Mouse (Mus musculus) spleen, postnatal 10 days (tissue): Measurements from ENCODE around the gene D6Wsu163e.
A peak's percentile ranks its signal among the peaks of the same experiment; 100 is the strongest.

Experiments used
- DNase-seq, 2 experiments: peaks; one replicate each; pipeline ENCODE4 v3.0.0; 2021 to 2022; ENCODE audit warnings: low spot score in 2 of 2

Gene D6Wsu163e

DNA sequence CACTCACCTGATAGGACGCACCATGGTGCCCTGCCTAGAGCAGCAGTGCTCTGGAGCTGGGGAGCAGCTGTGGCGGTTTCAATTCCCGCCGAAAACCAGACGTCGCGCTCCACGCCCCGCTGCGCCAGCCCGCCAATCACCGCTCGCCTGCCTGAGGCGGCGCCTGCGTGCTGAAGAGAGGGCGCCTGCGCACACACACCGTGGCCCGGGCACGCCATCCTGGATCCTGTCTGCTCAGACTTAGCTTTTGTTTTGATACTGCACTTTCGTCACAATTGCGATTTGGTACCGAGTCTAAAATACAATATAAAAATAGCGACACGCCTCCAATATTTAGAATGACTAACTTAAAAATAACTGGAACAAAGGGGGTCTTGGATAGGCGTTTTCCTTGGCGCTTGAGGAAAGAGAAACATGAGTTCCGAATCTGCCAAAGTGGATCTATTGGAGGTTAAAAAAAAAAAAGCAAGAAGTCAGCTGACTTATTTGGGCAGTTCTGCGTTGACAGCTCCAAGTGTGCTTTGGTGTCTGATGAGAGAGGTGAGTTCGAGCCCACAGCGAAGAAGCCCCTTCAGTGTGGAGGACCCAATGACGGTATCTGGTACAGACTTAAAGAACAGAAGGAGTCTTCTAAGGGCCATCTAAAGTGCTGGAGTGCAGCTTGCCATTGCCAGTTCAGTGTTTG, at the start of gene D6Wsu163e, which contains the start of gene Rad51ap1:
Gene D6Wsu163e, plus strand, starts transcription at position 476 of the 685 bp plus-strand sequence.
Gene Rad51ap1, minus strand, starts transcription at position 101 of the 685 bp plus-strand sequence.
- DNase-seq, result peak; percentile 88 to 96

DNA sequence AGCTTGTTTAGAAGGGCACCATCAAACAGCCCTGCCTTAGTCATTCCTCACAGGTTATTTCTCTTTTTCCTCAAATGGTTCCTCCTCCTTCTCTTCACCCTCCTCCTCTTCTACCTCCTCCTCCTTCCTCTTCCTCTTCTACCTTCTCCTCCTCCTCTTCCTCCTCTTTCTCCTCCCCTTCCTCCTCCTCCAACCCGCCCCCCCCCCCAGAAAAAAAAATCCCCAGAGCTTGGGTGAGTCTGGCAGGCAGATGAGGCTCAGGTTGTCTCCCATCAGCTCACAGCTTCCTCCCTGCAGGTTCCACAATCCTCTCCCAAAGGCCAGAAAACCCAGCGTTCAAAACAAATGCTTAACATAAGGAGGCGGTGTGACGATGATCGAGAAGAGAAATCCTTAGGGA, 32.4 kb upstream of the D6Wsu163e start:
- no peak for DNase-seq

DNA sequence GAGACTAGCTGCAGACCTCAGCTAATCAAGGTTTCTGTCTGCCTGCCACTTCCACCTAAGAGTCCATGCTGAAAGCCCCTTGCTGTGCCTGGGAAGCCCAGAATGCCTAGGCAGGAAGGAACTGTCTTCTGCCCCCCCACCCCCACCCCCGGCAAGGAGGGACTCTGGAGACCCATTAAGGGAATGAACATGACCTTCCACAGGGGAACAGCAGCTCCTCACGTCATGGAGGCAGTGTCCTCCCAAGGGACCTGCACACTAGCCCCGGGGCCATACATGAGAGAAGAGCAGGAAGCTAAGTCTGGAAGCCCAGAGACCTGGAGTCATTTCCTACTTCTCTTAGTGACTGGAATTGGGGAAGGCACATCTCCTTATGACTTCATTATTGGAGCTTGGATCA, 31.9 kb upstream of the D6Wsu163e start:
- no peak for DNase-seq

DNA sequence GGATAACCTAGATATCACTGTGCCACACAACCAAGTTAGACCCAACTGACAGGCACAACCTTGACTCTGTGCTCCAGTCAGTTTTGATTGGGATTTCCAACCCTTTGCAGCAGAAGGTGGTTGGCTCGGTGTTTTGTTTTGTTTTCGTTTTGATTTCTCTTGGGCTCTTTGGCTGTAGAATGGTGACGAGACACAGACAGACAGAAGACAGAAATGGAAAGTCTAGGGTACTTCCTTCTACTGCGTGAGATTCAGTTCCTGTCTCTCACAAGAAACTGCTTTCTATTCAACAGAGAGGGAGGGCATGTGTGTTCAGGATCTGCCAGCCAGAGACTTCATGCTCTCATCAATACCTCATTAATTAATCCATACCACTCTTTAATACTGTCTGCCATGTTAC, 29.0 kb upstream of the D6Wsu163e start:
- DNase-seq, result no peak

DNA sequence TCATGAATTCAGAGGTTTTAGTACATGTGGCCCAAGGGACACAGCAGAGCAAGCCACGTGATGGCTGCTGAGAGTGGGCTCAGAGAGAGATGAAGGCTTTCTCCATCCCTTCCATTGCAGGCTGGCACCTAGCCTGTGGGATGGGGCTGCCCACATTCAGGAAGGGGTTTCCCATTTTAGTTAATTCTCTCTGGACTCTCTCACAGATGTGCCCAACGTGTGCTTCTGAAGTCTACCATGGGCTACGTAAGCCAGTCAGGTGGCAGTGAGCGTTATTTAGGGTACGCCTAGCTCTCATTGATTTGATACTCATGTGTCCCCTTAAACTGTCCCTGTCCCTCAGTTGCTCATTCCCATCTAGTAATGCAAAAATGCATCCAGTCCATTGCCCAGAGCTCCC, 24.8 kb upstream of the D6Wsu163e start:
- DNase-seq, result no peak

DNA sequence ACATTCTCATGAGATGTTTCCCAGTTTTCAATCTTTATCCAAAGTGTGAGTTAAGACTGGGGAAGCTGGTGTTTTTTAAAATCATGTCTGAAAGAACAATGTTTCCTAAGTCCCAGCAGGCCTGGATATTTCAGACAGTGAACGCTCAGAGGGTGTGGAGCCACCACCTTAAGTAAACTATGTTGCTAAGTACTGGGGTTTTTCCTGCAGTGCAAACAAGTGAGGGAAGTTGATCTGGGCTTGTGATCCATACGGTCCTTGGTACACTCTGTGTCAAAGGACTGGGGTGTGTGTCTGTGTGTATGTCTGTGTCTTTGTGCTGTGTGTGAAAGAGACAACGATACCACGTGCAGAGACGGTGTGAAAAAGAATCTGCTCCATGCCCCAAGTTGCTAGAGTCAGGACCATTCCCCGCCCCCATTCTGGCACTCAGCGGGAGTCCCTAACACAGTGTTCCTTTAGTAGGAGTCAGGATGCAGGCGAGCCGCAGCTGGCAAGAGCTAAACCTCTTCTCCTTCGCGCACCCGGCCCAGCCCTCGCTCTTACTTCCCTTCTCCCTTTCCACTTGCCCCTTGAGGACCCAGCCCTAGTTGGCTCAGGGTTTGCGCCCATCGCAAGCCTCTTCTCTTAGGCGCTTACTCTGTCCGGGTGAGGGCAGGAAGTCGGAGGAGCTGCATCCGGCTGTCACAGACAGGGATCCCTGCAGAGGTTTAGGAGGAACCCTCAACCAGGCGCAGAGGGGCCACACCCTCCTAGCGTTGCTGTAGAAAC, 18.5 kb upstream of the D6Wsu163e start, which contains the start of gene Dyrk4:
Gene Dyrk4, minus strand, starts transcription at position 729 of the 771 bp plus-strand sequence.
- DNase-seq, result peak in 1 of 2 experiments; percentile 17

DNA sequence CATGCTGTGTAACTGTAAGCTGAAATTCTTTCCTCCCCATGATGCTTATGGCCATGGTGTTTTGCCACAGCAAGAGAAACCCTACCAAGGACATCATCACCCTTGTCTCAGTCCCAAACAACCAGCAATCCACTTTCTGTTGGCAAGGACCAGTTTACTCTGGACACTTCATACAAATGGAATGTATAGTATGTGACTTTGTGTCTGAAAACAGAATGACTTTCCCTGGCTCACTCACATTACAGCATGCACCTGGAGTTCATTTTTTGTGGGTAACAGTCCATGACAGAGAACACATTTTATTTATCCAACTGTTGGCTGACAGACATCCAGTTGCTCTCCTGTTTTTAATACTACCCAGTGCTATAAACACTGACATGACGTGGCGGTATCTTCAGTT, 6.9 kb upstream of the D6Wsu163e start:
- DNase-seq, result no peak

DNA sequence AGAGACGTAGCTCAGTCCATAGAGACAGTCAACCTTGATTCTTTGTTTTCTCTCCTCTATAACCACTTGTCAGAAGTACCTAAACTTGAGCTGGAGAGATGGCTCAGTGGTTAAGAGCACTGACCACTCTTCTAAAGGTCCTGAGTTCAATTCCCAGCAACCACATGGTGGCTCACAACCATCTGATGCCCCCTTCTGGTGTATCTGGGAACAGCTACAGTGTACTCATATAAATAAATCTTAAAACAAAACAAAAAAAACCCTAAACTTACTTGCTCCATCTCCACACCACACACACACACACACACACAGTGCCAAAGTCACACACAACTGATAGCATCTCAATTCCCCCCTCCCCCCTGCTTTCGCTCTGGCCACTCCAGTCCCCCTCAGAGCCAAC, 1.7 kb upstream of the D6Wsu163e start:
- DNase-seq, result peak in 1 of 2 experiments; percentile 45

DNA sequence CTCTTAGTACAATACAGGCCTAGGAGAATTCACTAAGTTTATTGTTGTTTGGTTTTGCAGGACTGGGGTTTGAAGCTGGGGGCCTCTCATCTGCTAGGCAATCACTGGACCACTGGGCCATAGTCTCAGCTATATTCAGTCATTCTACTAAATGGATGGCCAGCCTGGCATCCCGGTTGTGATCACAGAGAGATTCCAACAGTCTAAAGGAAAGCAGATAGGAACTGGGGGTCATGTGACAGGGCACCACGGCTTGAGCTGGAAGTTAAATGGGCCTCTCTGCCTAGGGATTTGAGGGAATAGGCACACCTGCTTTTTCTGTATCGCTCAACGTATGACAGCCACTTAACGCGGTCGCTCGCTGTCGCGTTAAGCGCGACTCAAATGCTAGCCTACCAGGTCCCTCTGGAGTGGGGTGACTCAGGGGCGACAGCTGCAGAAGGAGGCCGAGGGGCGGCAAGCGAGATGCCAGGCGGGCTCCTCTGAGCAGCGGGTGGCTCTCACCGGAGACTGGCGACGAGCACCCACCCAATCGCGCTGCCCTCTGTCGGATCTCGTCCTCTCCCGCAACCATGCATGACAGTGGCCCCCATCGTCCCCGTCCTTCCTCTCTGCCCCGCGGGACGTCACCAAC, 792 bp upstream of the D6Wsu163e start:
- DNase-seq, result peak; percentile 21 to 25

DNA sequence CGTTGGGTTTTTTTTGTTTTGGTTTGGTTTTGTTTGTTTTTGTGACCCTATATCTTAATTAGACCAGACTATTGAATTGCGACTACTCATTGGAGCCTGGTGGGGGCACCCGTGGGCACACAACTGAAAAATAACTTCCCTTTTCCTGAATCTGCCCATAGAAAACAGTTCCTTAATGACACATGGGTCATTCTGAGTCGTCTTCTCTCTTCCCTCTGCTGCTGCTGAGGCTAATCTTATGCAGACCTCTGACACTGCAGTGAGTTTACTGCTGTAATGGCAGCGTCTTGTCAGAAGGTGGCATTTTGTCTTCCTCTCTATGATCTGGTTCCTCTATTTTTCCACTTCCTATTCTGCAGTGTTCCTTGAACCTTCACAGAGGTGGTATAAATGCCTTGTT, 689 bp downstream of the D6Wsu163e start:
- DNase-seq, result peak in 1 of 2 experiments; percentile 39

DNA sequence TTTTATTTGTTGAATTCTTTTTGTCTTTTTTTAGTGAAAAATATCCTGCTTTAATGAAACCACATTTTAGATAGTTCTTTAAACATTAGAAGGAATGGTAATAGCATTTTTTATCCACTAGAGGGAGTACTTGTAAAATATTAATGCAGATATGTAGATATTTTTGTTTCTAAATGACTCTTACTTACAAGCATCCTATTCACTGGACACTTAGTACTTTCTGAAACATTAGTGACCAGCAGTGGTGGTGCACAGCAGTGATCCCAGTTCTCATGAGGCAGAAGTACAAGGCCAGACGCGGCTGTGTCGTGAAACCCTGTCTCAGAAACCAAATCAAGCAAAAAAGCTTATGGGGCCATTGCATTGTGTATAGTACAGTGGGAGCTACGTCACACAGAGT, 8.6 kb downstream of the D6Wsu163e start:
- no peak for DNase-seq

DNA sequence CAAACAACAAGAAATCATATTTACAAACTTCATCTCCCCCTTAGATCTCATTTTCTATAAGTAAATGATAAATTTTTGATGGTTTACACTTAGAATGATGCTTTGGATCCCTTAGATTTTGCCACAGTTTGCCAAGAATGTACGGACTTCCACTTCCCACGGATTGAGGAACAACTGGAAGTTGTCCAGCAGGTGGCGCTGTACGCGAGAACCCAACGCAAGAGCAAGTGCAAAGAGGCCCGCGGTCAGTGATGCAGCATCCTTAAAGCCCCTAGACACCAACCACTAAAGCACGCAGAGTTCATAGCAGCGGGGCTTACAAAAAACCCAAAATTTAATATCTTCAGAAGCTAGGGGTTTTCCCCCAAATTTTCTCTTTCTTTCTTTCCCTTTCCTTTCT, 16.0 kb downstream of the D6Wsu163e start:
- peak; percentile 60 to 86 for DNase-seq

DNA sequence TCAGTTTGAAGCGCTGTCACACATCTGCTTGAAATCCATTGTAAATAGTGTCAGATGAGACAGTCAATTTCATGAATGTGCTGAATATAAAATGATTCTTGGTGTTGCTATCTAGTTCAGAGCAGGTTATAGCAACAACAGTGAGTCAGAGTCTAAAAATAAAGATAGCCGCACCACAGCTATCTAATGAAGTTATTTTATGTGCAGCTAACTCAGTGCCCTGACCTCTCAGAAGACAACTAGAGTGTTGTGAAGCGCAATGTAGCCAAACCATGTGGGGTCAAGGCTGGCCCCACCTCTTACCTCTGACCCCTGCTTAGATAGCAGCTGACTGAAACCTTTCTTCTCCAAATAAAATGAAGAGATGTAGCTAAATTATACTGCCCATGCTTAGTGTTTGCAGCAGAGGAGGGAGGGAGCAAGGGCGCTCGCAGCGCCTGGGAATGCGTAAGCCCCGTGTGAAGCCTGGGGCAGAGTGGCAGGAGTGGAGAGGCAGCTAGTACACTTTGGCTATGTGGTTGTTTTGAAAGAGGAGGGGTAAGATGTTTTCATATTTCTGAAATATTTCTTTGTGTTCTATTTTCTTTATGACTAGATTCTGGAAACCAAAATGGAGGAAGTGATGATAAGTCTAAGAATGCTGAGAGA, 21.7 kb downstream of the D6Wsu163e start:
- no peak for DNase-seq

DNA sequence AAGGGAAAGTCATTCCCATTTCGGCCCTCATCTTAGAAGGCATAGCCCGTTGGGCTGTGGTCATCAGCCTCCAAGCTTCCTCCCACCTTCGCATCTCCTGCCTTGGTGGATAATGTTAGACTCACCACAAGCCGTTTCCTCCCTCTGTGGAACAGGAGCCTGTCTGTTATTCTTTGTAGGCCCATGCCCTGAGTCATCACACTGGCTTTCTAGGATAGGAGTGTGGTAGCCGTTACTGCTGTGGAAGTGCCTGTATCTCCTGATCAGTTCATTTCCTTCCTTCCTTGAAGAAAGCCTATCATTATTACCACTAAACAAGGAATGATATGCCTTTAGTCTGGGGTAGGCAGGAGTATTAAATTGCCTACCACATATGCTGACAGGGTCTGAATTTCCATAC, 22.9 kb downstream of the D6Wsu163e start:
- DNase-seq, result no peak

DNA sequence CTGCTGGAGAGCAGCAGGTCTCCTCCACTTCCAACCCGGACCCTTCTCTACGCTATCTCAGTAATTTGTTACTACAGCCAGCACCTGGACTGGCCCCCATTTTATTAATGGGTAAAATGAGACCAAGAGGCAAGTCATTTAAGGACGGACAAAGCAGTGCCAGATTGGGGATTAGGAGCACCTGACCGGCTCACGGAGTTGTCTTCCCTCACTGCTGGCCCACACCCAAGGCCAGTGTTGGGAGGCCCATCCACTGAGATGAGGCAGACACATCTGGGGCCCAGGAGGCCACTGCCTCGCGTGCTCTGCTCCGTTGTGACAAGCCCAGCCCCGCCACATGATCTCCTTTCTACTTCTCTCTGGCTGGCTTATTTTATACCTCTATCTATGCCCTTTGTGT, 23.7 kb downstream of the D6Wsu163e start:
- no peak for DNase-seq

DNA sequence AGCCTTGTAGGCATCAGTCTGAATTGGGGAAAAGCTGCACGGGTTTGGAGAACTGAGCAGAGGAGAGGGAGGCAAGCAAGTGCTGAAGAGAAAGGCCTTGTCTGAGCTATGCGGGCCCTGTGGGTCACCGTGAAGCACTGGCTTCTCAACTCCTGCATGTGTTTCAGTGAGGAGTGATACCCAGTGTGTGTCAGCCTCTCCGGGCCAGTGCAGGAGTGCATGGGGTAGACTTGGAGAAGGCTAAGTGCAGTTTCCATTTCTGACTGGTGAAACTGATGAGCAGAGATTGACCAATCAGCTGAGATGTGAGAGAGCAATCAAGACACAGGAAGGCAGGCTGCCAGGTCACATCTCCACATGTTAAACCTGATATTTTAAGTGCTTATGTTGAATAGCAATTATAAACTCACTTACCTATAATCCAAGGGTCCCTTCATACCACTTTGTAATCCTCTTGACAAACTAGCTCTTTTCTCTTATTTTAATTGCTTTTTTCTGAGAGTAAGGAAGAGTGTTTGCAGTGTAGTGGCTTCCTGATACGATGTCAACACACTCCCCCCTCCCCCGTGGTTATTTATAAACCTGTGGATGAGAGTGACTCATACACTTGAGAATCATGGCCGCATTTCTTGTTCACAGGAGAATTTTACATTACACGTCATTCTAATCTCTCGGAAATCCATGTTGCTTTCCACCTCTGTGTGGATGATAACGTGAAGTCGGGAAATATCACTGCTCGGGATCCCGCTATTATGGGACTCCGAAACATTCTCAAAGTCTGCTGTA, 26.7 kb downstream of the D6Wsu163e start:
- no peak for DNase-seq

DNA sequence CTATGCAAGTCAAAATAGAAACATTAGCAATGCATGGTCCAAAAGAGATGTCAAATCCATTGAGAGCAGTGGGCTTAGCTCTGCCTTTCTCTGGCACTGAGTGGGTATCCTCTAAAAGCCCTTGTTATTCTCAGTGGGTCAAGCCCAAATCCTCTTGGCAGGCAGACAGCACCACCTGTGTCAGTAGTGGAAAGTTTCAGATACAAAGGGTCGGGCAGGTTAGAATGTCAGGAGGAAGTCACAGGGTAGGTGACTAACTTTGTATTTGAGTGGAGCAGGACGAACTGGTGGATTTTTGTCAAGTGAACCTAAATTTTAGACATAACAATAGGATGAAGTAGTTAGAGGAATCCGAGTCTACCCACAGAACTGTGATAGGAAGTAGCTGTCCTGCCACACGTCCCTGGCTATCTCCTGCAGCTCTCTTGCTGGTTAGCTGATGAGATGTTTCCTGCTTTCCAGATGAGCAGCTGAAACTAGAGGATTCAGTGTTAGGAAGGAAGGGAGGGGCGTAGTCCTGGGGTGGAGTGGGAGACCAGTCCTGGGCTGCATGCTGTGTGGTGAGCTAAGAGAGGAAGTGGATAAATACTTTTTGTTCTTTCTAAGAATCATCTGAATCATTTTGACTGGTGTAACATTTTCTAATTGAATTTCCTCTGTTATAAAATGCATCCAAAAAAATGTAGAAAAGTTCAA, 41.9 kb downstream of the D6Wsu163e start:
- DNase-seq, result no peak

DNA sequence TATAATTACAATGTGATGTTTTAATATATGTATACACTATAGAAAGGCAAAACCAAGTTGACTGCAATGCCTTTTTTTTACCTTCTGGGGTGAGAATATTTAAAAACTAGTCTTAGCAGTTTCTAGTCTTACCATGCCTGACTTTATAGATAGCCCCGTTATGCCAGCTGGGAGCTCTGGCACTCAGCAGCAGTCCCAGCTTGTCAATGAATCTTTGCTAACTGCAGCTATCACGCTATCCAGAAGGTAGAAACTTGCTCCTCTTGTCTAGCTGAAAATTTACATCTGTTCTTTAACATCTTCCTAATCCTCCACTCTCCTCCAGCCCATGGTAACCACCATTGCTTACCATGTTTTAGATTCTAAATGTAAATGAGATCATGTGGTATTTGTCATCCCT, 53.9 kb downstream of the D6Wsu163e start:
- DNase-seq, result no peak

DNA sequence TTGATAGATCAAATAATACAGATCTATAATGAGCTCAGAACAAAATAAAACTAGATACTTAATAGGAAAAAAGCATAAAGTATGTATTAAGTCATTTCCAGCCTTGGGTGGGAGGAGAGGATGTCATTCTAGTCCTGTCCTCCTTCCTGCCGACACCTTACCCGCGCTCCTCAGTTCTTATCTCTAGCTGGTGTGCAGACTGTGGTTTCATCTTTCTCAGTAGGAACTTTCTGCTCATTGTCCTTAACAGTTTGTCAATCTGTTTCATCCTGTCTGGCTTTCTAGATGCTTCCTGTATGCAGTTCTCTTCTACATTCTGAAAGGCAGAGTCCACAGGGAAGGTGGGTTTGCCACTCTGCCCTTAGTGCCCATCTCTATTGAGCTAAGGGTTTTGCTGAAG, 55.7 kb downstream of the D6Wsu163e start:
- DNase-seq, result no peak

DNA sequence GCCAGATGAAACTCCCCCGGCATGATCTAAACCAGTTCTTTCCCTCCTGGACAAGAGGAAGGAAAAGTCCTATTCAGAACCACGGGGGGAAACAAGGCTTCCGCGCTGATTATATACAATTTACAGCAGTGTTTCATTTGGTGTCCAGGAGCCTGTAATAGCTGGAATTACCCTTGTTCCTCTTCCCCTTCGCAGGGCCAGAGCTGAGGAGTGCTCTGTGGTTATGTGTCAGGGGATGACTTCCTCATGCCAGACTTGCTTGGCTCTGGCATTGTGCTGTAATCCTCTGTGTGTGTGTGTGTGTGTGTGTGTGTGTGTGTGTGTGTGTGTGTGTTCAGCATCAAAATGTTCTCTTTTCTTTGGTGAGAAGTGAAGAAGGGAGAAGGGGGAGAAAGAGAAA, 56.6 kb downstream of the D6Wsu163e start:
- DNase-seq, result no peak

DNA sequence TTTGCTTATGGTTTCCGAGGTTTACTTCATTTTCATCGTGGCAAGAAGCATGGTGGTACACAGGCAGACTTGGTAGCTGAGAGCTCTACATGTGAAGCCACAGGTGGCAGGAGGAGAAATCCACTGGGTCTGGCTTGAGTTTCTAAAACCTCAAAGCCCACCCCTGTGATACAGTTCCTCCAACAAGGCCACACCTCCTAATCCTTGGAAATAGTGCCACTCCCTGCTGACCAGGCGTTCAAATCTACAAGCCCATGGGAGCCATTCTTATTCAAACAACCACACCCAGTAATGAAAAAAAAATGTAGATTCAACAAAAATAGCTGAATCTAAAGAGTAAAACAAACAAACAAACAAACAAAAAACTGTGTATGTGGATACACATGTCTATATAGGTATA, 65.9 kb downstream of the D6Wsu163e start:
- no peak for DNase-seq
